Mouse (Mus musculus): ENCODE measurements around the gene Ccdc120. TPM values are rescaled to one million over a fixed set of nuclear protein-coding genes. Genes with fewer than 3 reads are reported as not detected.

Ccdc120 gene
- polyA plus RNA-seq, 1 experiment from 2014 or later: 55.5 TPM

GRCm38 (mm10) chrX:7741103-7741502 is 9.6 kb downstream of the Ccdc120 start:
- Histone ChIP-seq H3K27ac (no peak overlapping the region), H3K4me1 (replicated peaks) (no peaks in the 10 kb centered on the region), H3K4me3 (no peak overlapping the region), H3K9me3 (no peaks in the 10 kb centered on the region), H3K27me3 (no peaks in the 10 kb centered on the region), H3K4me2 (no peak overlapping the region), H3K36me3 (peaks cover 12% of the 10 kb centered on the region), H3K9ac (no peak overlapping the region)
- WGBS: 82% methylated on average over 5 of the region's 5 CpGs
- no peak for ATAC-seq (ENCODE audit: low FRiP score)

GRCm38 (mm10) chrX:7740082-7740819 is 10.5 kb downstream of the Ccdc120 start:
- Histone ChIP-seq H3K4me3 (no peak overlapping the region), H3K36me3 (peaks cover 18% of the 10 kb centered on the region), H3K4me2 (no peak overlapping the region), H3K27me3 (no peaks in the 10 kb centered on the region), H3K9ac (no peak overlapping the region), H3K4me1 (replicated peaks) (no peaks in the 10 kb centered on the region), H3K27ac (no peak overlapping the region), H3K9me3 (no peaks in the 10 kb centered on the region)
- no peak for ATAC-seq (ENCODE audit: low FRiP score)
- WGBS: 70% methylated on average over 10 of the region's 10 CpGs

GRCm38 (mm10) chrX:7739336-7740081 is 11.2 kb downstream of the Ccdc120 start:
- Histone ChIP-seq H3K27me3 (no peaks in the 10 kb centered on the region), H3K4me3 (no peak overlapping the region), H3K27ac (no peak overlapping the region), H3K9me3 (no peaks in the 10 kb centered on the region), H3K4me1 (replicated peaks) (no peaks in the 10 kb centered on the region), H3K9ac (no peak overlapping the region), H3K4me2 (no peak overlapping the region), H3K36me3 (peaks cover 22% of the 10 kb centered on the region)
- no peak for ATAC-seq (ENCODE audit: low FRiP score)
- 75% methylated on average over 14 of the region's 14 CpGs for WGBS

GRCm38 (mm10) chrX:7733571-7734156 is 17.0 kb downstream of the Ccdc120 start:
- Histone ChIP-seq H3K27me3 (no peaks in the 10 kb centered on the region), H3K36me3 (peaks cover 22% of the 10 kb centered on the region), H3K9ac (no peak overlapping the region), H3K4me3 (no peak overlapping the region), H3K4me2 (no peak overlapping the region), H3K27ac (no peak overlapping the region), H3K4me1 (replicated peaks) (peaks cover 9% of the 10 kb centered on the region), H3K9me3 (no peaks in the 10 kb centered on the region)
- 31% methylated on average over 26 of the region's 26 CpGs for WGBS
- no peak for ATAC-seq (ENCODE audit: low FRiP score)

- WGBS: 21% methylated on average over 4 of the region's 4 CpGs
- Histone ChIP-seq H3K9me3 (no peaks in the 10 kb centered on the region), H3K27ac (peak overlapping the region; percentile 85), H3K9ac (peak overlapping the region; percentile 70), H3K4me1 (replicated peaks) (peaks cover 12% of the 10 kb centered on the region), H3K36me3 (peaks cover 20% of the 10 kb centered on the region), H3K4me3 (peak overlapping the region; percentile 45), H3K27me3 (no peaks in the 10 kb centered on the region), H3K4me2 (peak overlapping the region; percentile 59)
- ATAC-seq (ENCODE audit: low FRiP score): no peak
Observed at GRCm38 (mm10) chrX:7728922-7729265, 21.8 kb downstream of the Ccdc120 start.

- H3K9me3 ChIP-seq: no peaks in the 10 kb centered on the region
- H3K27ac ChIP-seq: peak within 1 kb of the TSS; percentile 85
- peaks cover 12% of the 10 kb centered on the region for H3K4me1 ChIP-seq (replicated peaks)
- peaks cover 21% of the 10 kb centered on the region for H3K36me3 ChIP-seq
- H3K4me2 ChIP-seq: peak within 1 kb of the TSS; percentile 59
- peak within 1 kb of the TSS; percentile 70 for H3K9ac ChIP-seq
- no peaks in the 10 kb centered on the region for H3K27me3 ChIP-seq
- WGBS: 8% methylated on average over 42 of the region's 42 CpGs
- ATAC-seq (ENCODE audit: low FRiP score): peak; percentile 95
- peak within 1 kb of the TSS; percentile 45 for H3K4me3 ChIP-seq
Observed at GRCm38 (mm10) chrX:7728215-7728921, 22.3 kb downstream of the Ccdc120 start, which contains the start of gene Praf2. Praf2 (plus strand) TSS chrX:7728439.

- Histone ChIP-seq H3K4me1 (replicated peaks) (peaks cover 18% of the 10 kb centered on the region), H3K36me3 (peaks cover 21% of the 10 kb centered on the region), H3K9me3 (no peaks in the 10 kb centered on the region), H3K9ac (no peak overlapping the region), H3K4me3 (no peak overlapping the region), H3K4me2 (no peak overlapping the region), H3K27ac (no peak overlapping the region), H3K27me3 (no peaks in the 10 kb centered on the region)
- 92% methylated on average over 13 of the region's 13 CpGs for WGBS
- ATAC-seq (ENCODE audit: low FRiP score): no peak
Observed at GRCm38 (mm10) chrX:7727176-7727575, 23.5 kb downstream of the Ccdc120 start.

- Histone ChIP-seq H3K27ac (no peak overlapping the region), H3K9me3 (no peaks in the 10 kb centered on the region), H3K4me3 (no peak overlapping the region), H3K9ac (no peak overlapping the region), H3K4me1 (replicated peaks) (peaks cover 18% of the 10 kb centered on the region), H3K4me2 (no peak overlapping the region), H3K27me3 (no peaks in the 10 kb centered on the region), H3K36me3 (peaks cover 21% of the 10 kb centered on the region)
- ATAC-seq (ENCODE audit: low FRiP score): no peak
- 84% methylated on average over 12 of the region's 12 CpGs for WGBS
Observed at GRCm38 (mm10) chrX:7725841-7726240, 24.9 kb downstream of the Ccdc120 start.

- Histone ChIP-seq H3K27ac (no peak overlapping the region), H3K4me3 (no peak overlapping the region), H3K27me3 (no peaks in the 10 kb centered on the region), H3K36me3 (peaks cover 21% of the 10 kb centered on the region), H3K4me2 (no peak overlapping the region), H3K9ac (no peak overlapping the region), H3K9me3 (no peaks in the 10 kb centered on the region), H3K4me1 (replicated peaks) (peaks cover 12% of the 10 kb centered on the region)
- ATAC-seq (ENCODE audit: low FRiP score): no peak
- 89% methylated on average over 7 of the region's 7 CpGs for WGBS
Observed at GRCm38 (mm10) chrX:7724135-7724534, 26.6 kb downstream of the Ccdc120 start.

- Histone ChIP-seq H3K4me1 (replicated peaks) (peaks cover 7% of the 10 kb centered on the region), H3K4me3 (peak overlapping the region; percentile 54), H3K36me3 (peaks cover 21% of the 10 kb centered on the region), H3K9me3 (no peaks in the 10 kb centered on the region), H3K27ac (no peak overlapping the region), H3K9ac (peak overlapping the region; percentile 70), H3K27me3 (no peaks in the 10 kb centered on the region), H3K4me2 (peak overlapping the region; percentile 67)
- WGBS: 31% methylated on average over 4 of the region's 4 CpGs
- no peak for ATAC-seq (ENCODE audit: low FRiP score)
Observed at GRCm38 (mm10) chrX:7722691-7723090, 28.0 kb downstream of the Ccdc120 start.

GRCm38 (mm10) chrX:7722282-7722611 is 28.5 kb downstream of the Ccdc120 start:
- WGBS: 28% methylated on average over 11 of the region's 11 CpGs

More at GRCm38 (mm10) chrX:7722282-7722611, 28.5 kb downstream of the Ccdc120 start:
- peak; percentile 44 for ATAC-seq (ENCODE audit: low FRiP score)
- Histone ChIP-seq H3K27ac (peak overlapping the region; percentile 92; the same call in 1 of the 2 replicates), H3K4me1 (replicated peaks) (peaks cover 6% of the 10 kb centered on the region), H3K9ac (peak overlapping the region; percentile 70), H3K9me3 (no peaks in the 10 kb centered on the region), H3K27me3 (no peaks in the 10 kb centered on the region), H3K4me3 (peak overlapping the region; percentile 54), H3K36me3 (peaks cover 21% of the 10 kb centered on the region), H3K4me2 (peak overlapping the region; percentile 67)
